Mouse (Mus musculus) CH12.LX (cell line): ENCODE measurements around the gene Hdac4. TPM values are rescaled to one million over a fixed set of nuclear protein-coding genes. Genes with fewer than 3 reads are reported as not detected.

ENCODE experiments used
- DNase-seq: peaks from one replicate; pipeline ENCODE4 v3.0.0-alpha.2; 2013; ENCODE audit errors: extremely low read depth
- H3K27ac ChIP-seq: 2 replicates; pipeline ENCODE4 v1.5.1; 2012; ENCODE audit warnings: low read depth, mild to moderate bottlenecking, control low read depth, moderate library complexity; ENCODE audit not compliant: insufficient read depth
- H3K27me3 ChIP-seq: replicated peaks from 2 replicates; pipeline ENCODE3; 2012; ENCODE audit warnings: inconsistent platforms
- H3K36me3 ChIP-seq, 2 experiments: replicated peaks in 1 of 2; 2 replicates each; pipeline versions ENCODE3 to v1.6.1; 2012; ENCODE audit warnings: inconsistent platforms in 1 of 2, low read length in 1 of 2, mild to moderate bottlenecking in 1 of 2, mixed read lengths in 1 of 2, moderate library complexity in 1 of 2; ENCODE audit not compliant: control insufficient read depth in 1 of 2, insufficient read depth in 1 of 2
- H3K4me1 ChIP-seq, 2 experiments: 2 replicates each; pipeline ENCODE4 v1.6.1; 2012; ENCODE audit warnings: inconsistent platforms in 1 of 2, moderate library complexity in 1 of 2; ENCODE audit not compliant: insufficient read depth in 2 of 2, control insufficient read depth in 1 of 2
- H3K4me2 ChIP-seq: 2 replicates; pipeline ENCODE4 v1.6.1; 2012; ENCODE audit warnings: low read depth, mild to moderate bottlenecking, control low read depth; ENCODE audit not compliant: poor library complexity, insufficient read depth, severe bottlenecking
- H3K4me3 ChIP-seq, 3 experiments: fragments of 150-350 bp in 1 of 3; sonication (generic) in 1 of 3; replicated peaks in 1 of 3; 2 replicates each; pipeline versions ENCODE3 to v1.5.1; 2011 to 2012; ENCODE audit warnings: low read depth in 2 of 3, low read length in 2 of 3, mild to moderate bottlenecking in 2 of 3, moderate library complexity in 2 of 3, control low read depth in 1 of 3, improper control_type of control experiment in 1 of 3, inconsistent platforms in 1 of 3, mixed read lengths in 1 of 3; ENCODE audit not compliant: poor library complexity in 1 of 3
- H3K79me2 ChIP-seq: replicated peaks from 2 replicates; pipeline ENCODE4 v1.6.1; 2012; ENCODE audit warnings: mild to moderate bottlenecking, moderate library complexity; ENCODE audit not compliant: control insufficient read depth, poor library complexity, insufficient read depth, severe bottlenecking; ENCODE audit errors: extremely low read depth
- H3K9ac ChIP-seq: 2 replicates; pipeline ENCODE4 v1.6.1; 2012; ENCODE audit warnings: low read depth, mild to moderate bottlenecking, control low read depth, moderate library complexity; ENCODE audit not compliant: insufficient read depth
- H3K9me3 ChIP-seq: replicated peaks from 2 replicates; pipeline ENCODE3; 2012; ENCODE audit warnings: low read length, inconsistent platforms, mixed read lengths
- BHLHE40 ChIP-seq: IDR thresholded peaks from 2 replicates; pipeline ENCODE4 v1.6.1; 2011; ENCODE audit warnings: mild to moderate bottlenecking, low read depth, low read length, improper control_type of control experiment
- CHD1 ChIP-seq: IDR thresholded peaks from 2 replicates; pipeline ENCODE4 v1.6.1; 2012; ENCODE audit warnings: low read depth, low read length, improper control_type of control experiment, inconsistent platforms
- E2F4 ChIP-seq: IDR thresholded peaks from 2 replicates; pipeline ENCODE4 v1.6.1; 2011; ENCODE audit warnings: low read depth, low read length, improper control_type of control experiment; ENCODE audit not compliant: insufficient replicate concordance
- ELF1 ChIP-seq: IDR thresholded peaks from 2 replicates; pipeline ENCODE4 v1.6.1; 2014; ENCODE audit warnings: low read depth, mild to moderate bottlenecking, inconsistent platforms, low read length, improper control_type of control experiment
- EP300 ChIP-seq: IDR thresholded peaks from 2 replicates; pipeline ENCODE4 v1.6.1; 2011; ENCODE audit warnings: low read length, improper control_type of control experiment
- ETS1 ChIP-seq: conservative IDR thresholded peaks from 2 replicates; pipeline ENCODE4 v1.6.1; 2012; ENCODE audit warnings: low read depth, mild to moderate bottlenecking, inconsistent platforms, low read length, improper control_type of control experiment, moderate library complexity
- KAT2A ChIP-seq: IDR thresholded peaks from 2 replicates; pipeline ENCODE4 v1.6.1; 2012; ENCODE audit warnings: low read length, improper control_type of control experiment, inconsistent platforms; ENCODE audit not compliant: insufficient replicate concordance
- MAFK ChIP-seq: IDR thresholded peaks from 2 replicates; pipeline ENCODE4 v1.6.1; 2011; ENCODE audit warnings: low read length, improper control_type of control experiment; ENCODE audit not compliant: insufficient replicate concordance
- MAX ChIP-seq: IDR thresholded peaks from 2 replicates; pipeline ENCODE4 v1.6.1; 2011; ENCODE audit warnings: low read length, improper control_type of control experiment
- MAZ ChIP-seq: IDR thresholded peaks from 2 replicates; pipeline ENCODE4 v1.6.1; 2012; ENCODE audit warnings: low read depth, mild to moderate bottlenecking, inconsistent platforms, low read length, improper control_type of control experiment, moderate library complexity
- MEF2A ChIP-seq: IDR thresholded peaks from 2 replicates; pipeline ENCODE4 v1.6.1; 2014; ENCODE audit warnings: low read depth, mild to moderate bottlenecking, inconsistent platforms, low read length, improper control_type of control experiment, borderline replicate concordance
- MYC ChIP-seq: IDR thresholded peaks from 2 replicates; pipeline ENCODE4 v1.6.1; 2011; ENCODE audit warnings: low read depth, mild to moderate bottlenecking, improper control_type of control experiment, low read length
- NRF1 ChIP-seq: IDR thresholded peaks from 2 replicates; pipeline ENCODE4 v1.6.1; 2014; ENCODE audit warnings: low read depth, mild to moderate bottlenecking, inconsistent platforms, low read length, improper control_type of control experiment, moderate library complexity
- POLR2A ChIP-seq: IDR thresholded peaks from 2 replicates; pipeline ENCODE4 v1.6.1; 2011; ENCODE audit warnings: low read depth, mild to moderate bottlenecking, improper control_type of control experiment, low read length
- POLR2AphosphoS2 ChIP-seq: IDR thresholded peaks from 2 replicates; pipeline ENCODE4 v1.6.1; 2011; ENCODE audit warnings: low read depth, low read length, improper control_type of control experiment
- RAD21 ChIP-seq: IDR thresholded peaks from 2 replicates; pipeline ENCODE4 v1.6.1; 2011; ENCODE audit warnings: low read depth, mild to moderate bottlenecking, low read length, improper control_type of control experiment, moderate library complexity
- RCOR1 ChIP-seq: conservative IDR thresholded peaks from 2 replicates; pipeline ENCODE4 v1.6.1; 2012; ENCODE audit warnings: low read depth, mild to moderate bottlenecking, inconsistent platforms, low read length, improper control_type of control experiment
- SIN3A ChIP-seq: IDR thresholded peaks from 2 replicates; pipeline ENCODE4 v1.6.1; 2012; ENCODE audit warnings: low read length, improper control_type of control experiment, inconsistent platforms
- SMC3 ChIP-seq: IDR thresholded peaks from 2 replicates; pipeline ENCODE4 v1.6.1; 2011; ENCODE audit warnings: low read depth, low read length, improper control_type of control experiment
- TBP ChIP-seq: conservative IDR thresholded peaks from 2 replicates; pipeline ENCODE4 v1.6.1; 2011; ENCODE audit warnings: low read depth, low read length, improper control_type of control experiment
- TCF12 ChIP-seq: IDR thresholded peaks from 2 replicates; pipeline ENCODE4 v1.6.1; 2014; ENCODE audit warnings: low read depth, mild to moderate bottlenecking, inconsistent platforms, low read length, improper control_type of control experiment
- USF1 ChIP-seq: IDR thresholded peaks from 2 replicates; pipeline ENCODE4 v1.6.1; 2014; ENCODE audit warnings: low read depth, mild to moderate bottlenecking, inconsistent platforms, low read length, improper control_type of control experiment
- USF2 ChIP-seq: conservative IDR thresholded peaks from 2 replicates; pipeline ENCODE4 v1.6.1; 2011; ENCODE audit warnings: low read depth, low read length, improper control_type of control experiment
- ZC3H11A ChIP-seq: IDR thresholded peaks from 2 replicates; pipeline ENCODE4 v1.6.1; 2012; ENCODE audit warnings: low read depth, mild to moderate bottlenecking, inconsistent platforms, low read length, improper control_type of control experiment
- ZMIZ1 ChIP-seq: IDR thresholded peaks from 2 replicates; pipeline ENCODE4 v1.6.1; 2012; ENCODE audit warnings: low read depth, mild to moderate bottlenecking, inconsistent platforms, low read length, improper control_type of control experiment
- ZNF384 ChIP-seq: IDR thresholded peaks from 2 replicates; pipeline ENCODE4 v1.6.1; 2012; ENCODE audit warnings: low read depth, low read length, improper control_type of control experiment, inconsistent platforms
- dilution Hi-C: fragments of 300-500 bp; cut with MboI; formaldehyde crosslinking; loops from 2 replicates; pipeline ENCODE4 v1.14.3; 2020; ENCODE audit warnings: low sequenced_read_pairs; ENCODE audit not compliant: extremely low pct_unique_long_range_greater_than_20kb, extremely low pct_ligation_motif_present
- in situ Hi-C: fragments of 300-500 bp; cut with MboI; formaldehyde crosslinking; loops from 3 replicates; pipeline ENCODE4 v1.14.3; 2019; ENCODE audit warnings: low sequenced_read_pairs, low pct_ligation_motif_present, low pct_unique_long_range_greater_than_20kb, mixed read lengths
- polyA plus RNA-seq: library from polyadenylated mRNA; unstranded; fragments of >175 nt; gene quantifications from 2 replicates; pipeline ENCODE4 v1.2.1, GENCODE M21; 2012; ENCODE audit warnings: low read depth; ENCODE audit not compliant: insufficient read length
- total RNA-seq, 2 experiments: library from RNA; depleted of rRNA; stranded (reverse); fragments of 300-350 nt in 1 of 2; fragments of >200 nt in 1 of 2; gene quantifications; 2 replicates each; pipeline ENCODE4 v1.2.3; 2012 to 2014

Hdac4 gene
- total and polyA plus RNA-seq, 3 experiments: 2.4 to 6.3 (median 4.3) TPM

- H3K4me3 ChIP-seq: no peak overlapping the region
- peaks cover 3 to 19% of the 10 kb centered on the region in 2 experiments for H3K36me3 ChIP-seq
- H3K4me1 ChIP-seq: peaks cover 0 to 9% of the 10 kb centered on the region in 2 experiments; a peak in 2 of 4 replicates
- H3K9me3 ChIP-seq: no peaks in the 10 kb centered on the region
- TF ChIP-seq POLR2A: no peak
- TF ChIP-seq USF1: no peak
- TF ChIP-seq E2F4: no peak
- no peak for TF ChIP-seq ZNF384
- TF ChIP-seq MAFK: no peak
- TF ChIP-seq MAX: no peak
- TF ChIP-seq ZMIZ1: no peak
- TF ChIP-seq NRF1: no peak
- H3K27me3 ChIP-seq: no peaks in the 10 kb centered on the region
- H3K79me2 ChIP-seq: no peaks in the 10 kb centered on the region
- H3K9ac ChIP-seq: no peak overlapping the region
- dilution Hi-C loops: no loop called here
- no peak overlapping the region for H3K4me2 ChIP-seq
- in situ Hi-C loops: no loop called here
- no peak overlapping the region for H3K27ac ChIP-seq
- no peak for DNase-seq
These were observed 59.1 kb downstream of the Hdac4 start for GRCm38 (mm10) chr1:92136362-92136761.

- TF ChIP-seq E2F4 (no peak), RCOR1 (no peak), SMC3 (no peak), MAX (no peak)
- TF ChIP-seq, all 38 proteins: peak for 0
- dilution Hi-C loops: no loop called here
- DNase-seq: no peak
- no peak overlapping the region for H3K9ac ChIP-seq
- peaks cover 0 to 12% of the 10 kb centered on the region in 2 experiments for H3K36me3 ChIP-seq
- no peak overlapping the region for H3K4me3 ChIP-seq
- H3K79me2 ChIP-seq: no peaks in the 10 kb centered on the region; the same call in 1 of the 2 replicates
- in situ Hi-C loops: no loop called here
- H3K4me2 ChIP-seq: no peak overlapping the region
- peaks cover 5 to 18% of the 10 kb centered on the region in 2 experiments for H3K4me1 ChIP-seq
- H3K9me3 ChIP-seq: no peaks in the 10 kb centered on the region
- no peaks in the 10 kb centered on the region for H3K27me3 ChIP-seq
- H3K27ac ChIP-seq: no peak overlapping the region
These were observed 63.3 kb downstream of the Hdac4 start for GRCm38 (mm10) chr1:92132181-92132580.

GRCm38 (mm10) chr1:92130470-92131100, 64.9 kb downstream of the Hdac4 start:
- Histone ChIP-seq H3K36me3 (peaks cover 0 to 6% of the 10 kb centered on the region in 2 experiments), H3K4me2 (no peak overlapping the region), H3K4me1 (peaks cover 7 to 25% of the 10 kb centered on the region in 2 experiments), H3K79me2 (no peaks in the 10 kb centered on the region; the same call in 1 of the 2 replicates), H3K9ac (no peak overlapping the region), H3K27me3 (no peaks in the 10 kb centered on the region), H3K27ac (no peak overlapping the region), H3K9me3 (no peaks in the 10 kb centered on the region), H3K4me3 (no peak overlapping the region)
- no peak for DNase-seq
- dilution Hi-C loops: no loop called here
- no peak for TF ChIP-seq MEF2A
- no peak for TF ChIP-seq TCF12
- TF ChIP-seq BHLHE40: no peak
- no peak for TF ChIP-seq E2F4
- TF ChIP-seq EP300: no peak
- no peak for TF ChIP-seq ETS1
- TF ChIP-seq SIN3A: no peak
- TF ChIP-seq ELF1: no peak
- TF ChIP-seq CHD1: no peak
- no peak for TF ChIP-seq ZC3H11A
- no peak for TF ChIP-seq POLR2AphosphoS2
- no peak for TF ChIP-seq KAT2A
- no peak for TF ChIP-seq USF2
- no peak for TF ChIP-seq MYC
- no peak for TF ChIP-seq MAZ
- TF ChIP-seq RCOR1: no peak
- no peak for TF ChIP-seq TBP
- no peak for TF ChIP-seq RAD21
- in situ Hi-C loops: no loop called here
